Mouse (Mus musculus) adipose tissue, adult 10 weeks (tissue): ENCODE data around the gene Vmn1r34. TPM values are rescaled to one million over a fixed set of nuclear protein-coding genes. Genes with fewer than 3 reads are reported as not detected.

Experiments
- polyA plus RNA-seq: library from polyadenylated mRNA; stranded (reverse); fragments of 350-450 nt; fragmentation: Illumina TruSeq; extraction: RNeasy Lipid Tissue Mini Kit (QIAGEN cat#74804); gene quantifications from one replicate; pipeline ENCODE4 v1.2.3, GENCODE M21; 2014; ENCODE audit warnings: low read depth, low replicate concordance

The Vmn1r34 gene
- not detected for polyA plus RNA-seq

GRCm38 (mm10) chr6:66643779-66644178, at the start of gene Vmn1r34:
Vmn1r34 (minus strand) TSS chr6:66643879.

GRCm38 (mm10) chr6:66685806-66686205, 42.1 kb upstream of the Vmn1r34 start, which contains the start of gene Vmn1r35:
Vmn1r35 (minus strand) TSS chr6:66685906.

GRCm38 (mm10) chr6:66618182-66618581, 25.5 kb downstream of the Vmn1r34 start, which contains the start of gene Vmn1r33:
Vmn1r33 (minus strand) TSS chr6:66618282.

Other genes with a start within 250 kb of the Vmn1r34 start
- 7.8 TPM for gene Mad2l1, start 108.5 kb downstream of the Vmn1r34 start, polyA plus RNA-seq
- not detected for gene Vmn1r32, start 83.8 kb downstream of the Vmn1r34 start, polyA plus RNA-seq
- not detected for gene Vmn1r33, start 25.6 kb downstream of the Vmn1r34 start, polyA plus RNA-seq
- not detected for gene Vmn1r35, start 42.0 kb upstream of the Vmn1r34 start, polyA plus RNA-seq
- gene Vmn1r36, start 75.3 kb upstream of the Vmn1r34 start, polyA plus RNA-seq, result not detected
- gene Vmn1r37, start 85.5 kb upstream of the Vmn1r34 start, polyA plus RNA-seq, result not detected
- gene Vmn1r38, start 138.7 kb upstream of the Vmn1r34 start, polyA plus RNA-seq, result not detected
- gene Vmn1r39, start 166.7 kb upstream of the Vmn1r34 start, polyA plus RNA-seq, result not detected